Mouse (Mus musculus): ENCODE results near the gene Srsf4. TPM values are rescaled to one million over a fixed set of nuclear protein-coding genes. Genes with fewer than 3 reads are reported as not detected.

The Srsf4 gene
- polyA plus RNA-seq, 1 experiment from 2014 or later = 87.0 TPM

DNA sequence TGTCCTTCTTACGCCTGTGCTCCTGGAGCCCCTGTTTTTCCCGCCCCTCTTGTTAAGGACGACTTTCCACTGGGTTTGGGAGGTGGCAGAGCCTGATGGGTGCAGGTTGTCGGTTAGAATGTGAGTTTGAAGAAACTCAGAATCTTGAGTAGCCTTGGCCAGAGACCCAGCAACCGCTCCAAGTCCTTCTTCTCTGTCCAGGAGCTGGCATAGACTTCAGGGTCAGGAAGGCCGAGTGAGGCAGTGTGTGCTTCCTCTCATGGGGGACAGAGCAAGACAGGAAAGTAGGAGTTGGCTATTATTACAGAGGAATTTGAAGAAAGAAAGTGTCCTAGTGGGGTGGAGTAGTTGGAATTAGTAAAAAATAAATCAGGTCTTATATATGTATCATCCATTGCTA, 10.2 kb downstream of the Srsf4 start:
- no peak overlapping the region for H3K4me2 ChIP-seq (replicated peaks)
- ATAC-seq (ENCODE audit: low FRiP score) = no peak
- H3K9me3 ChIP-seq (ENCODE audit: control insufficient read depth, low read length) = no peaks in the 10 kb centered on the region
- DNase-seq (ENCODE audit: low spot score) = no peak
- no peaks in the 10 kb centered on the region for H3K27me3 ChIP-seq (ENCODE audit: control insufficient read depth, insufficient read depth, low read length)
- H3K4me1 ChIP-seq (replicated peaks; ENCODE audit: control insufficient read depth, insufficient read depth, low read length) = peaks cover 13% of the 10 kb centered on the region
- H3K4me3 ChIP-seq (replicated peaks; ENCODE audit: low read length) = no peak overlapping the region
- no peak overlapping the region for H3K27ac ChIP-seq
- WGBS = 80% methylated on average over 6 of the region's 6 CpGs
- H3K36me3 ChIP-seq (replicated peaks; ENCODE audit: control insufficient read depth, insufficient read depth) = peaks cover 19% of the 10 kb centered on the region
- no peak overlapping the region for H3K9ac ChIP-seq

DNA sequence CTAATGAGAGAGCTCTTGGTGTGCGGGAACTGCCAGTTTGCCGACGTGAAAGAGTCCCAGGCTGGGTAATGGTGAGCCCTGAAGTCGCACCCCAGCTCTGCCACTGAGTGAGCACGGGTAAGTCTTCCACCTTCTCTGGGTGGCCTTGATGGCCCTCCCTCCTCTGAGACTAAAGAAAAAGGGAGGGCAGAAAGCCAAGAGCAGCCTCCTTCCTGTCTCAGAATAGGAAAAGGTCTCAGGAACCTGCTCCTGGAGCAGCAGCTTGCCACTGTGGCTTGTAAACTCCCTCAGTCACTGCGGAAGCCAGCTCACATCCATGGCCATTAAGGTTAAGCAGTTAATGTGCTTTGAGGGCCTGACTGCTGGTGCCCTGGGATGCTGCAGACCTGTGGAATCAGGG, 12.0 kb downstream of the Srsf4 start:
- no peaks in the 10 kb centered on the region for H3K27me3 ChIP-seq (ENCODE audit: control insufficient read depth, insufficient read depth, low read length)
- H3K4me3 ChIP-seq (replicated peaks; ENCODE audit: low read length) = no peak overlapping the region
- H3K4me2 ChIP-seq (replicated peaks) = no peak overlapping the region
- H3K4me1 ChIP-seq (replicated peaks; ENCODE audit: control insufficient read depth, insufficient read depth, low read length) = 0 out of 2 replicates have a peak, but pooled peaks cover 9% of the 10 kb centered on the region
- 82% methylated on average over 6 of the region's 6 CpGs for whole genome bisulfite sequencing
- ATAC-seq (ENCODE audit: low FRiP score) (no peak), DNase-seq (ENCODE audit: low spot score) (no peak)
- peaks cover 22% of the 10 kb centered on the region for H3K36me3 ChIP-seq (replicated peaks; ENCODE audit: control insufficient read depth, insufficient read depth)
- H3K9ac ChIP-seq = no peak overlapping the region
- no peak overlapping the region for H3K27ac ChIP-seq
- H3K9me3 ChIP-seq (ENCODE audit: control insufficient read depth, low read length) = no peaks in the 10 kb centered on the region

DNA sequence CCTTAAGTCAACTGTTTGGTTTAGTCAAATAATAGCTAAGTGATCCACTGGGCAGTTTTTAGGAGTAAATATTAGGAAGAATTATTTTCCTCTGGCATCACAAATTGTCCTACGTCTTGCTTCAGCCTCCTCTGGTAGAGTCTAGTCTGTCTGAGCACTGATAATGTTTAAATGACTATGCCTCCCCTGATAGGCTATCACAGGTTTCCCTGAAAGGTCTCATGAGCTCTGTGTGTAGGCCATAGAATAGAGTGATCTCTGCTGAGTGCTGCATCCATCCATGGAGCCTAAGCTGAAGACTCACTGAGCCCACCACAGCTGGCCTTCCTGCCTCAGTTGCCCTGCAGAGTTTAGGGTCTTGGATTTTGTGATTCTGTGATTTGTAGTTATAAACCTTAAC, 15.1 kb downstream of the Srsf4 start:
- 0 out of 2 replicates have a peak, but pooled peaks cover 1% of the 10 kb centered on the region for H3K4me1 ChIP-seq (replicated peaks; ENCODE audit: control insufficient read depth, insufficient read depth, low read length)

DNA sequence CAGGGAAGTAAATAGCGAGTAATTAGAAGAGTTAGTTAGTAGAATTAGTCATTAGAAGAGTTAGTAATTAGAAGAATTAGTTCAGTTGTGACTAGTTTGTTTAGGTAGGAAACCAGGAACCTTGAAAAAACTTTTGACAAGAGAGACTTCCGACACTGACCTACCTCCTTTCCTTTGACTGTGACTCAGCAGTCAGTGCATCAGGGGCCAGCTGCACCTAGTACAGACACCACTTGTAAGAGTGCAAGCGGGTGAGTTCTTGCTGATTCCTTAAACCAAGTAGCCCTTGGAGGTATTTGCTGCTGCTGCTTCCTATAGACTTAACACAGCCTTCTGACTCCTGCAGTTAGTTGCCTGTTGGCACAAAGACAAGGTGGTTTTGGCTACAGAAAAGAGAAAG, 17.3 kb downstream of the Srsf4 start:
- Histone ChIP-seq H3K4me2 (replicated peaks) (no peak overlapping the region), H3K27ac (no peak overlapping the region), H3K4me1 (replicated peaks; ENCODE audit: control insufficient read depth, insufficient read depth, low read length) (no peaks in the 10 kb centered on the region), H3K9ac (no peak overlapping the region), H3K36me3 (replicated peaks; ENCODE audit: control insufficient read depth, insufficient read depth) (peaks cover 54% of the 10 kb centered on the region), H3K4me3 (replicated peaks; ENCODE audit: low read length) (no peak overlapping the region), H3K9me3 (ENCODE audit: control insufficient read depth, low read length) (no peaks in the 10 kb centered on the region), H3K27me3 (ENCODE audit: control insufficient read depth, insufficient read depth, low read length) (no peaks in the 10 kb centered on the region)
- no peak for DNase-seq (ENCODE audit: low spot score)
- ATAC-seq (ENCODE audit: low FRiP score) = no peak
- WGBS = 96% methylated on average over 3 of the region's 3 CpGs

More for the DNA sequence above, 15.1 kb downstream of the Srsf4 start:
- H3K9me3 ChIP-seq (ENCODE audit: control insufficient read depth, low read length) = no peaks in the 10 kb centered on the region
- WGBS = 83% methylated on average over 1 of the region's 1 CpGs
- H3K9ac ChIP-seq = no peak overlapping the region
- H3K36me3 ChIP-seq (replicated peaks; ENCODE audit: control insufficient read depth, insufficient read depth) = peaks cover 40% of the 10 kb centered on the region
- ATAC-seq (ENCODE audit: low FRiP score) (no peak), DNase-seq (ENCODE audit: low spot score) (no peak)
- H3K4me3 ChIP-seq (replicated peaks; ENCODE audit: low read length) = no peak overlapping the region
- no peak overlapping the region for H3K27ac ChIP-seq
- no peak overlapping the region for H3K4me2 ChIP-seq (replicated peaks)
- H3K27me3 ChIP-seq (ENCODE audit: control insufficient read depth, insufficient read depth, low read length) = no peaks in the 10 kb centered on the region

DNA sequence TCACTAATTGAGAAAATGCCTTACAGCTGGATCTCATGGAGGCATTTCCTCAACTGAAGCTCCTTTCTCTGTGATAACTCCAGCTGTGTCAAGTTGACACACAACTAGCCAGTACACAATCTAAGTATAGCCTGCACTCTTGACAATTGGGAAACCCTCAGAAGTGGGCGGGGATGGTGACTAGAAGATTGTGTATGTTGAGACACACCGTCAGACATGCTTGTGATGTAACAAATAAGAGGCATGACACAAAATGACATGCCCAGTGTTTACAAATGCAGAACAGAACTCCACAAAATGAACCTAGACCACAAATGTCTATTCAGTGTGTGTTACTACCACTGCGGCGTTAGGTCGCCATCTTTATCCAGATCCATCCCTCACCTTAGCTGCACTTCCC, 23.7 kb downstream of the Srsf4 start:
- Histone ChIP-seq H3K9me3 (ENCODE audit: control insufficient read depth, low read length) (no peaks in the 10 kb centered on the region), H3K4me2 (replicated peaks) (no peak overlapping the region), H3K27me3 (ENCODE audit: control insufficient read depth, insufficient read depth, low read length) (no peaks in the 10 kb centered on the region), H3K4me3 (replicated peaks; ENCODE audit: low read length) (no peak overlapping the region), H3K9ac (no peak overlapping the region), H3K36me3 (replicated peaks; ENCODE audit: control insufficient read depth, insufficient read depth) (peaks cover 83% of the 10 kb centered on the region), H3K27ac (no peak overlapping the region), H3K4me1 (replicated peaks; ENCODE audit: control insufficient read depth, insufficient read depth, low read length) (no peaks in the 10 kb centered on the region)
- WGBS = 94% methylated on average over 5 of the region's 5 CpGs
- DNase-seq (ENCODE audit: low spot score) (no peak), ATAC-seq (ENCODE audit: low FRiP score) (no peak)

DNA sequence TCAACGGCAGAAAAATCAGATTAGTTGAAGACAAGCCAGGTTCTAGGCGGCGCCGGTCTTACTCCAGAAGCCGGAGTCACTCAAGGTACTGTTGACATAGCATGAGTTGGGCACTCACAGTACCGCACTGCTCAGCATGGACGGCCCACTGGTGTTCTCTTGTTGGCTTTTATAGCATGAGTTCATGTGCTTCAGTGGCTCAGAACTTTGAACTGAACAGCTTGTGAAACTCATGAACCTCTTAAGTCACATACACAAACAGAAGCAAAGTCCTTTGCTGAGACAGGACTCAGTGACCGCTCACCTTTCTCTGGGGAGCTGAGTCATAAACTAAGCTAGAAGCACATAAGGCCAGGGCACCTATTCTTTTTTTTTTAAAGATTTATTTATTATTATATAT, 24.4 kb downstream of the Srsf4 start:
- no peaks in the 10 kb centered on the region for H3K9me3 ChIP-seq (ENCODE audit: control insufficient read depth, low read length)
- H3K4me3 ChIP-seq (replicated peaks; ENCODE audit: low read length) = no peak overlapping the region
- no peak overlapping the region for H3K27ac ChIP-seq
- ATAC-seq (ENCODE audit: low FRiP score) (no peak), DNase-seq (ENCODE audit: low spot score) (no peak)
- H3K9ac ChIP-seq = no peak overlapping the region
- H3K27me3 ChIP-seq (ENCODE audit: control insufficient read depth, insufficient read depth, low read length) = no peaks in the 10 kb centered on the region
- no peak overlapping the region for H3K4me2 ChIP-seq (replicated peaks)
- 97% methylated on average over 8 of the region's 8 CpGs for WGBS
- peaks cover 80% of the 10 kb centered on the region for H3K36me3 ChIP-seq (replicated peaks; ENCODE audit: control insufficient read depth, insufficient read depth)
- no peaks in the 10 kb centered on the region for H3K4me1 ChIP-seq (replicated peaks; ENCODE audit: control insufficient read depth, insufficient read depth, low read length)

DNA sequence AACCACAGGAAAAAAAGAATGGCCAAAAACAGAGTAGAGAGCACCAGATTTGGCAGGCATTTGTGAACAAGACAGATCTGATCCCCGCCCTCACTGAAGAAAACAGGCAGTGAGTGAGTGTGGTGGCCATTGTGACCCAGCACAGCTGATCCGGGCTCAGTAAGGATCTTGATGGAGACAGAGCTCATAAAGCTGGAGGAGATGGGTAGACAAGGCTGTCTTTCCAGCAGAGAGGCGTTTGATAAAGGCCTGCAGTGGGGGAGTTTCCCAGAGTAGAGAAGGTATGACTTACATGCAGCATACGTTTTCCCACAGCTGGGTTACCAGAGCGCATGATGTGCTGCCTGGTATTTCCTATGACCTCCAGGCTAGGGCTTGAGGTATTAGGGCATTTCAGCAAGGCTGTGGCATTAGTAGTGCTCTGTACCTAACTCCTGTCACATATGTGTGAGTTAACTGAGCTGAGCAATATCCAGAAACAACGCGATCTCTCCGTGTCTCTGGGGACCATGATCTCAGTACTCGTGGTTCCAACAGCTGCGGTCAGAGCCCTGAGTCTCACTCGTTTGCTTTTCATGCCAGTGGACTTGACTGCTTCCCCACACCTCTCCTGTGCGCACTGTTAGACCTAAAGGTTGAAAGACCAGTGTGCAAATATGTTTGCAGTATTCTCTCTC, 25.2 kb downstream of the Srsf4 start:
- no peak overlapping the region for H3K4me2 ChIP-seq (replicated peaks)
- no peak overlapping the region for H3K9ac ChIP-seq
- peaks cover 77% of the 10 kb centered on the region for H3K36me3 ChIP-seq (replicated peaks; ENCODE audit: control insufficient read depth, insufficient read depth)
- 79% methylated on average over 12 of the region's 12 CpGs for WGBS
- no peak for DNase-seq (ENCODE audit: low spot score)
- ATAC-seq (ENCODE audit: low FRiP score) = no peak
- H3K4me1 ChIP-seq (replicated peaks; ENCODE audit: control insufficient read depth, insufficient read depth, low read length) = no peaks in the 10 kb centered on the region
- H3K27me3 ChIP-seq (ENCODE audit: control insufficient read depth, insufficient read depth, low read length) = no peaks in the 10 kb centered on the region
- H3K4me3 ChIP-seq (replicated peaks; ENCODE audit: low read length) = no peak overlapping the region
- H3K9me3 ChIP-seq (ENCODE audit: control insufficient read depth, low read length) = no peaks in the 10 kb centered on the region
- H3K27ac ChIP-seq = no peak overlapping the region

DNA sequence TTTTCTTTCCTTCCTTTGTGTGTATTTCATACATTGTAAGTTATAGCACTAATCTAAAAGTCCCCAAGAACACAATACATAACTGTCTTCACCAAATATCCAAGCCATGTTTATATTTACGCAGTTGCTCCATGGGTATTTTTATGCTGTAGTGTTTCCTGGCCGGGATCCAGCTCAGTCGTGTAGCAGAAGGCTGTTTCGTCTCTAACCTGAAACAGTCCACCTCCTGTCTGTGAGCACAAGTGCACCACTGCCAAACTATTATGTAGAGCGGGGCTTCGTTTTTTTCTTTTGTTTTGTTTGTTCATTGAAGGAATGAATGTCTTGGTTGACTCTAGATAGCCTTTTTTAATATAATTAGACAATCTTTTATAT, 25.8 kb downstream of the Srsf4 start:
- H3K4me1 ChIP-seq (replicated peaks; ENCODE audit: control insufficient read depth, insufficient read depth, low read length) = no peaks in the 10 kb centered on the region
- no peaks in the 10 kb centered on the region for H3K9me3 ChIP-seq (ENCODE audit: control insufficient read depth, low read length)
- DNase-seq (ENCODE audit: low spot score) (no peak), ATAC-seq (ENCODE audit: low FRiP score) (no peak)
- peaks cover 77% of the 10 kb centered on the region for H3K36me3 ChIP-seq (replicated peaks; ENCODE audit: control insufficient read depth, insufficient read depth)
- 84% methylated on average over 6 of the region's 6 CpGs for WGBS
- no peak overlapping the region for H3K9ac ChIP-seq
- no peak overlapping the region for H3K27ac ChIP-seq
- H3K4me3 ChIP-seq (replicated peaks; ENCODE audit: low read length) = no peak overlapping the region
- H3K27me3 ChIP-seq (ENCODE audit: control insufficient read depth, insufficient read depth, low read length) = no peaks in the 10 kb centered on the region
- H3K4me2 ChIP-seq (replicated peaks) = no peak overlapping the region

DNA sequence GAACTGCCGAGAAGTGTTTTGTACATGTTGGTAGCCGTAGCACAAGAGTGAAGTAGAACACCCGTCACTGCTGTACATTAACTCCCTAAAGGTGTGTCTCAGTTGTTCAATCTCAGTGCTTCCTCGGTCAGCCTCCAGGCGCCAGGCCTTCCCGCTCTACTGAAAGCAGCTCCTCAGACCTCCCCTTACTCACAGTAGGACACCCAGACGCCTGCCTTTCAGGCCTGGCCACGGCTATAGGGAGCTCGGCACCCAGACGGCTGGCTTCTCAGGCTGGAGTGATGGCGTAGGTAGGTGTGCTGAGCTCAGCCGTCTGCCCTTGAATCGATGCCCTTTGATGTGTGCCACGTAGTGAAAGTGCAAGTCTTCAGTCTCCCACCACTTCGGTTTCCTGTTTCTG, 27.7 kb downstream of the Srsf4 start:
- Histone ChIP-seq H3K27me3 (ENCODE audit: control insufficient read depth, insufficient read depth, low read length) (no peaks in the 10 kb centered on the region), H3K9ac (no peak overlapping the region), H3K4me2 (replicated peaks) (no peak overlapping the region), H3K36me3 (replicated peaks; ENCODE audit: control insufficient read depth, insufficient read depth) (peaks cover 75% of the 10 kb centered on the region), H3K27ac (no peak overlapping the region), H3K4me3 (replicated peaks; ENCODE audit: low read length) (no peak overlapping the region), H3K4me1 (replicated peaks; ENCODE audit: control insufficient read depth, insufficient read depth, low read length) (no peaks in the 10 kb centered on the region), H3K9me3 (ENCODE audit: control insufficient read depth, low read length) (no peaks in the 10 kb centered on the region)
- no peak for DNase-seq (ENCODE audit: low spot score)
- no peak for ATAC-seq (ENCODE audit: low FRiP score)
- WGBS = 92% methylated on average over 15 of the region's 15 CpGs

DNA sequence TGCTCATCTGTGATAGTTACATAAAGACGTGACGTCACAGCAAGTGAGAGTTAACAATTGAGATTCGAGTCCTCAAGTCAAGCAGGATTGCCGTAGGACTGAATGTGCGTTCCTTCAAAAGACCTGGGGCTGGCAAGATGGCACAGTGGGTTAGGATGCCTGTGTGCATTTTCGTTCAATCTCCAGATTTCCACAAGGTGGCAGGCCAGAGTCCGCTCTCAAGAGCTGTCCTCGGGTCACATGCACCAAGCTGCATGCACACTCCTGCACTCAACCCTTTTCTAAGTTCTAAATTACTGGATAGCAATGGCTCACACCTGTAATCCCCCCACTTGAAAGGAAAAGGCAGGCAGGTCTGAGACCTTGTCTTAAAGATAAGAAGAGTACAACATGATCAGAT, 31.1 kb downstream of the Srsf4 start:
- Histone ChIP-seq H3K9me3 (ENCODE audit: control insufficient read depth, low read length) (no peaks in the 10 kb centered on the region), H3K4me1 (replicated peaks; ENCODE audit: control insufficient read depth, insufficient read depth, low read length) (no peaks in the 10 kb centered on the region), H3K27me3 (ENCODE audit: control insufficient read depth, insufficient read depth, low read length) (no peaks in the 10 kb centered on the region), H3K9ac (no peak overlapping the region), H3K4me2 (replicated peaks) (no peak overlapping the region), H3K4me3 (replicated peaks; ENCODE audit: low read length) (no peak overlapping the region), H3K27ac (no peak overlapping the region), H3K36me3 (replicated peaks; ENCODE audit: control insufficient read depth, insufficient read depth) (peaks cover 52% of the 10 kb centered on the region)
- ATAC-seq (ENCODE audit: low FRiP score) = peak; percentile 34; the same call in 1 of the 2 replicates
- DNase-seq (ENCODE audit: low spot score) = peak; percentile 59
- WGBS = 58% methylated on average over 8 of the region's 8 CpGs
